Mouse (Mus musculus): ENCODE results near the gene Ripor3.

The Ripor3 gene

DNA sequence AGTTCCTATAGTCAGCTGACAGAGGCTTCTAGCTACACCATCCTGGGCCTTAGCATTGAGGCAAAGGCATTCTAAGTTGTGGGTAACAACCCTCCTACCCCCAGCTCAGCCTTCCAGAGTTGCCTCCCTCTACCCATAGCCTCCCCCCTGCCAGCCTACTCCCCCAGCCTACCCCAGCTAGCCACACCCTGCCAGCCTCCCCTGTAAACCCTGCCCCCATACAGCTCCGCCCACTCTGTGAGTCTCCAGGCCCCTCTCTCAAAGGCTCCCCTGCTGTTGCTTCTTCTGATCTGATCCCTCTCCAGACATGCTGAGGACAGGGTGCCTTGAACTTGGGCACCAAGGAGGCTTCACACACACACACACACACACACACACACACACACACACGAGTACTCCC is 21.4 kb upstream of the Ripor3 start:
- DNase-seq (ENCODE audit: low spot score in 2 of 2), result no peak

DNA sequence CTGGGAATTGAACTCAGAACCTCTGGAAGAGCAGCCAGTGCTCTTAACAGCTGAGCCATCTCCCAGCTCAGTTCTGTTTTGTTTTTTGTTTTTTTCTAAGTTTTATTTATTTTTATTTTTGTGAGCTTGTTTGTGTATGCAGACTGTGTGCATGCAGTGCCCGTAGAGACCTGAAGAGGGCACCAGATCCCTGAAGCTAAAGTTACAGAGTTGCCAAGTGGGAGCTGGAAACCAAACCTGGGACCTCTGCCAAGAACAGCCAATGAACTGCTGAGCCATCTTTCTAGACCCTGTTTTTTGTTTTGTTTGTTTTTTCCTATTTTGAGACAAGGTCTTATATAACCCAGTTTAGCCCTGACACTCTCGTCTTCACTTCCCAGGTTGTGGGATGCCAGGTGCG is 18.0 kb upstream of the Ripor3 start:
- no peak for DNase-seq (ENCODE audit: low spot score in 2 of 2)

DNA sequence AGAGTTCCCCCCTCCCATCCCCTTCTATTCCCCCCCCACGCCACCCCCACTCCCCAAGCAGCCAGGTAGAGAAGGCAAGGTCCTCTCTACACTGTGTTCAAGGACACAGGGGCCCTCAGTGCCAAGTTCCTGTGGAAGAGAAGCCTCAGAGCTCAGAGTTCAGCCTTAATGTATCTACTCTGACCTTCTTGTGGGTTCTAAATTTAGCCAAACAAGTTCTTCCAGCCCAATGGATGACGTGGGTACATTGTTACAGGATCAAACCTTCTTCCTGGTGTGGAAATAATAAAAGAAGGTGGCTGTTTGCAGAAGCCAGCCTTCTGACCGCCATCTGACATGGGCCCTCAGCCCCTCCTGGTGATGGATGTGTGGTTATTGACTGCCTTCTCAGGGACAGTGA is 16.0 kb upstream of the Ripor3 start:
- DNase-seq (ENCODE audit: low spot score in 2 of 2), result no peak

DNA sequence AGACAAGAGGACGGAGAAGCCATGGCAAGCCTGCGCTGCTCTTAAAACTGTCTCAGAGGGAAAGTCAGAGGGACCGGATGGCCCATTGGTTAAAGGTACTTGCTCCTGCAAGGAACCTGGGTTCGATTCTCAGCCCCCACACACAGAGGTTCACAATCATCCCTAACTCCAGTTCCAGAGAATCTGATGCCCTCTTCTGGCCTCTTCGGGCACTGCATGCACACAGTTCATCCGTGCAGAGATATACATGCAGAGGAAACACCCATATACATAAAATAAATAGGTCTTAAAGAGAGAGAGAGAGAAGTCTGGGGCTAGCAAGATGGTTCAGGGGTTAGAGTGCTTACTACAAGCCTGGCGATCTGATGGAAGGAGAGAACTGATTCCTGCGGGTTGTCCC is 15.5 kb upstream of the Ripor3 start:
- no peak for DNase-seq (ENCODE audit: low spot score in 2 of 2)

DNA sequence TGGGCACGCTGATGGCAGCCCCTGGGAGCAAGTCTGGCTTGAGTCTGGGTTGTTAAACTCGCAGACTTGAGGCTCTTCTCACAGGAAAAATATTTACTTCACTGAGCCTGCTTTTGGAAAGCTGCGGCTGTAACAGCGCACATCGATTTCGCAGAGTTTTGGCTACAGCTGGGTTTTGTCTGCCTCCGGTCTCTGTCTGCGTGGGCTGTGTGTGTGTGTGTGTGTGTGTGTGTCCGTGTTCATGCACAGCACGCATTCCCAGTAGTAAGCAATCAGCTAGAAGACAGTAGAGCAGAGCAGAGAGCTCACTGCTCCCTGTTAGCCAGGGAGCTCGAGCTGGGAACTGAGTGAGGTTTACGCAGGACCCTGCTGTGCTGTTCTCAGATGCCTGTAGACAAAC is 14.8 kb upstream of the Ripor3 start:
- no peak for DNase-seq (ENCODE audit: low spot score in 2 of 2)

DNA sequence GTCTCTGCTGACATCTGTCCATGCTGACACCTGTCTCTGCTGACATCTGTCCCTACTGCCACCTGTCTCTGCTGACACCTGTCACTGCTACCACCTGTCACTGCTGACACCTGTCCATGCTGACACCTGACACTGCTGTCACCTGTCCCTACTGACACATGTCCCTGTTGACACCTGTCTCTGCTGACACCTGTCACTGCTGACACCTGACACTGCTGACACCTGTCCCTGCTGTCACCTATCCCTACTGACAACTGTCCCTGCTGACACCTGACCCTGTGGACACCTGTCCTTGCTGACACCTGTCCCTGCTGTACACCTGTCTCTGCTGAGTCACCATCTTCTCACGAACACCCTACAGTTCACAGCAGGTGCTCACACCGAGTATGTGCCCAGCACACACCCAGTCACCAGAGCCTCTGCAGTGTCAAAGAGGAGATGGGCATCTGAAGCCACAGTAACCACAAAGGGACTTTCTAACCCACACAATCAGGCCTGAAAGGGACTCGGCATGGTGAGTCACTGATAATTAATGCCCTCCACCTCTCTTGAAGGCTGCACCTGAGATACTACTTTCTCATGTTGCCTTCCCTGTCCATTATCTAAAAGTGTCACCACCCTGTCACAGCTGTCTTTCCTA is 13.5 kb upstream of the Ripor3 start:
- peak; percentile 33 to 56 for DNase-seq (ENCODE audit: low spot score in 2 of 2)

DNA sequence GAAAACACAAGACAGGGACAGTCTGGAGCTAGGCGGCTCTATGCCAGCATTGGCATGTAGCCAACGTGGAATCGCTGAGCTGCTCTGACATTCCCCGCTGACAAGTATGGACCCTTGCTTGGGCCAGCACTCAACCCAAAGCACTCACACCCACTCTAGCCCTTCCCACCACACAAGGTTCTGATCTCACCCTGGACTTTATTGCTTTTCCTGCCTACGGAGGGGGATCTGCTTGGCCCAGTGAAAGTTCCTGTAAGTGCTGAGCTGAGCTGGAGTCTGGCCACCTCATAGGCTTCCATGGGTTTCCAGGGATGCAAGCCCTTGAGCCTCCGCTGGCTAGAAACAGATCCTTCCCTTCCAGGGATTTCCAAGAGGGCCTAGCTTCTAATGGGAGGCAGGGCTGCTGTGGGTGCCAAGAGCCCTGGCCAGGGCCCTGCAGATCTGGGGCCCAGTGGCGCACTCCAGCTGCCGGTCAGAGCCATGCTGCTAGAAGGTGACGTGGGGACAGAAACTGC is 8.8 kb upstream of the Ripor3 start:
- no peak for DNase-seq (ENCODE audit: low spot score in 2 of 2)

DNA sequence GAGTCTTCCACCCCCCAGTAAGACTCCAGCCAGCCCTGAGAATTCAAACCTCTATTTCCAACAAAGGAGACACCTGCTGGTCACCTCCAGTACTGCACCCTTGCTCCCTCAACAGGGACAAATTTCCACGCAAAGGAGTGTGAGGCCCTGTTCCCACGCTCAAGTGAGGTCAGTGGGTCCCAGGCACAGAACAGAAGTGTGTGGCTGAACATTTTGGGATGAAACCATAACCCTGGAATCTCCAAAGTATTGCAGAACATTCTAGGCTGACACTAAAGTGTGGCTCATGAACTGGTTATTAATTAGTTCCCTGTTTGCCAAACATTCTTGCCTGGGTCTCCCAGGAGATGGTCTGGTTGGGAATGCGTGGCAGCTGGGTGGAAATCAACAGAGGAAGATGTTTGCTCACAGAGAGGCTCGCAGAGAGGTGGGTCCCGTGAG is 6.6 kb upstream of the Ripor3 start:
- DNase-seq (ENCODE audit: low spot score in 2 of 2), result peak; percentile 64 to 68

DNA sequence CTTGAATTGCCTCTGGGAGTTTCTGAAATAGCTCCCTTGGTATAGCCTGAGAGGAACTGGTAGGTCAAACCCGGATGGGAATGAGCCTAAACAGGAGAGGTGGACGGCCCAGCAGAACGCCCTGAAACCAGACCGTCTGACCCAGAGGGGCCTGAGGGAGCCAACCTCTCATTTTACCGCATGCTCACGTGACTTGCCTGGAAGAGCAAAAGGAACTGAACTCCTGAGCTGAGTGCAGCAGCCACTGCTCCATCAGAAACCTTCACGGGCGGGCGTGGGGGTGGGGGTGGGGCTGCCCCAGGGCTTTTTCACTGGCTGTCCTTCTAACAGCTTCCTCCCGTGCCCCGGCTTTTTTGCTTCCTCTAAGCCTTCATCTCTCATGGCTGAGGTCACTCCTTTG is 475 bp upstream of the Ripor3 start:
- DNase-seq (ENCODE audit: low spot score in 2 of 2), result no peak

DNA sequence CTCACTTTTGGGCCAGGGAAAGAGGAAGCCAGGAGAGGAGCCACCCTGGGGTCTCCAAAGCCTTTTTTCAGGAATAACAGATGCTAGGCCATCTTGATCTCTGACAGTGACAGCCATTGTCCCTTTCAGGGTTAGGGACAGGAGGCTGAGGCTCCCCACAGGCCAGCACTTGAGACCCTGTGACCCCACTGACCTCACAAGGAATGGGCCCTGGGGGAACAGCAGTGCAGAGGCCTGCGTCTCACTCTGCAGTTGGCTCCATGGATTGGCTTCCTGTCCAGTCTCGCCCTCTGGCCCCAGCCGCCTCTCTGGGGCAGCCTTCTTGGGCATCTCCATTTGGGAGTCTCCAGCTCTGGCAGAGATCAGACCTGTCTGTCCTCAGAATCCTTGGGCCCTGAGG is 2.3 kb downstream of the Ripor3 start:
- DNase-seq (ENCODE audit: low spot score in 2 of 2), result no peak

DNA sequence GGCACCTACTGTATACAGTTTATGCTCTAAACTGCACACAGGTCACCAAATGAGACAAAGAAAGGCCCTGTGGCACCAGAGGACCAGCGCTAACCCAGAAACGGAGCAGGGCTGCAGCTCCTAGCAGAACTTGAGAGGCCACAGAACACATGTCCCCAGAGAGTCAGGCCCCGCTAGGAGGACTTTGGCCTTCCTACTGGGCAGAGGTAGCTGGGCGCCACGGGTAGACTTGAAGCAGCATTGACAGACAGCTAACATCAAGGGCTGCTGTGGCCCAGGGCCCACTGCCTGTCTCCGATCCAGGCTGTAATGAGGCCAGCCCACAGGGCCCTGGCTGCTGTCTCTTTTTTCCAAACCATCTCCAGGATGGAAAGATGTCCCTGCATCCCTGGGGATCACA is 3.9 kb downstream of the Ripor3 start:
- no peak for DNase-seq (ENCODE audit: low spot score in 2 of 2)

DNA sequence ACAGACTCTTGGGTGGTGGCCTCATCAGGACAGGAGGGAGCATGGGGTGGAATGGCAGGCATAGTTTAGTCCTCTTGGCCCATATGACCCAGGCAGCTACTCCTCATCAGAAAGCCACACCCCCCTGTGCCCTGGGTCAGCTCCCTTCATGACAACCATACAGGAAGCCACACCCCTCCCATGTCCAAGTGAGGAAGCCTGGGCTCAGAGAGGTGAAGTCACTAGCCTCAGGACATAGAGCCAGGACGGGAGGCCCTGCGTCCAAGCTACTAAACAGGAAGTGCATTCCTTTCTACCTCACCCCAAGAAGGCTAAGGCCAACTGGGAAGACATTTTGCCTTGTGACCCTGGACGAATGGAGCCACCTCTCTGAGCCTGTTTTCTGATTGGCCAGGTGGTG is 4.8 kb downstream of the Ripor3 start:
- DNase-seq (ENCODE audit: low spot score in 2 of 2), result peak; percentile 32 to 43

DNA sequence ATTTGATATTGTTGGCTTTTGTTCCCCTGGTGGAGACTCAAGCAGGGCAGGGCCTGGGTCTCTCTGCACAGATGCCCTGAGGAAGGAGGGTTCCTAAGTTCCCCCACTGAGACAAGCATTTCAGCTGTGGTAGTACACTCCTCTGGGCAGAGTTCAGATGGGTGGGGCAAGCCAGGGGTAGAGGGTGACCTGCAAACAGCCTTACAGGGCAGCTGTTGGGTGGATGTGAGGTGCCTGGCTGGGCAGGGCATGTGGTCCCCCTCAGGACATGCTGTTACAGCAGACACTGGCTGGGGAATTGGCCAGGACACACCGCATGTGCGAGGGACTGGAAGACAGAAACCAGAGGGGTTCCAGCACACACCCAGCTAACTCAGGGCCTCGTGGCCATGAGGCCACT is 5.4 kb downstream of the Ripor3 start:
- DNase-seq (ENCODE audit: low spot score in 2 of 2), result no peak

DNA sequence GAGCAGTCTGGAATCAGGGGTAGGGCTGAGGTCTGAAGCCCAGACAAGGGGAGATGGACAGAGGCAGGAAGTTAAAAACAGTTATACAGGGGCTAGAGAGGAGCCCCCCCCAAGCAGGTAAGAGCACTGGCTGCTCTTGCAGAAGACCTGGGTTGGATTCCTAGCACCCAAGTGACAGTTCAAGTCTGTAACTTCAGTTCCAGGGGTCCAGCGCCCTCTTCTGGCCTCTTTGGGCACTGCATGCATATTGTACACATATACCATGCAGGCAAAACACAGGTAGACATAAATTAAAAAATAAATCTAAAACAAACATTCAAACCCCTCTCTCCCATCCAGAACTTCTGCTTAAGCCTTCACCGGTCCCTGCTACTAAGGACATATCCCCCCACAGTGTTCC is 6.0 kb downstream of the Ripor3 start:
- DNase-seq (ENCODE audit: low spot score in 2 of 2), result no peak

DNA sequence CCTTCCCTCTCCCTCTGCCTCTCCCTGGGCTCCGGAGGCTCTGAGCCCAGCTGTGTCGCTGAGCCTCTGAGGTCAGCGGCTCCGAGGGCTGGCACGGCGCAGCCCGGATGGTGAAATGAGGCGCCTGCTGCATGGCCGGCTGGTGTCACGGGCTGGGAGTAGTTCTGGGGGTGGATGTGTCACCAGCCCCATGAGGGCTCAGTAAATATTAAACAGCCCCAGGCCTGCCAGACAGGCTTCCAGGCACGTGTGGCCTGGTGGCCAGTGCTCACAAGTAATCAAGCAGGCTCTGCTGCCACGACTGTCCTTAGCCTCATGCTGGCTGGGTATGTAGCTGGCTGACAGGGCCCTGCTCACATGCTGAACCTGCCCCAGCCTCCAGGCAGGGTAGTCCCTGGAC is 7.0 kb downstream of the Ripor3 start:
- no peak for DNase-seq (ENCODE audit: low spot score in 2 of 2)

DNA sequence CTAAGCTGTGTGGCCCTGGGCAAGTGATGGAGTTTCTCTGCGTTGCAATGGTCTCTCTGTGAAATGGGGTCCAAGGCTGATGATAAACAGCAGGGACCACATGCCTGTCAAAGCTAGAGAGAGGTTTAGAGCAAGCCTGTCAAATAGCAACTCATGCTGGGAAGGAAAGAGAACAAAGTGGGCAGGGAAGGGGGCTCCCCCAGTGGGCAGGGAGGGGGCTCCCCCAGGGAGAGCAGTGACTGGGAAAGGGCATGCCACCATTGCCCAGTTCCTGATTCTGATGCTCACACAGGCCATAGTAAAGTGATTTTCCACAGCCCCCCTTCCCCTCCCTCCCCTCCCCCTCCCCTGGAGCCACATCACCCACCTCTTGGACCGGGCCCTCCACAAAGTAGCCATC is 7.5 kb downstream of the Ripor3 start:
- no peak for DNase-seq (ENCODE audit: low spot score in 2 of 2)

DNA sequence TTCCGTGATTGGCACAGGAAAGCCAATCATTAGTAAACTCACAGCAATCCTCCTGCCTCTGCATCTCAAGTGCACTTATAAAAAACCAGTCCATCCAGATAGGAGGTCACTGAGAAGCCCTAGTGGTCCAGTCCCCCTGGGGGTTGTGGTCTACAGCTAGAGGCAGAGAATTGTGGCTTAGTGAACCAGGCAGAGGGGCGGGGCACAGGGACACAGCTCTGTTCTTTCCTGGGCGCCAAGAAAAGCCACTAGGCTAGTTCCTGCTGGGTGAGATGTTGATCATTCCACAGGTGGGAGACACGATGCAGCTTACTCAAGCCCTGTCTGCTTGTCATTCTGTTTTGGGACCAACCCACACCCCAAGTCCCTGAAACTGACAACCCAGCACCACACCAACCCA is 8.2 kb downstream of the Ripor3 start:
- no peak for DNase-seq (ENCODE audit: low spot score in 2 of 2)

DNA sequence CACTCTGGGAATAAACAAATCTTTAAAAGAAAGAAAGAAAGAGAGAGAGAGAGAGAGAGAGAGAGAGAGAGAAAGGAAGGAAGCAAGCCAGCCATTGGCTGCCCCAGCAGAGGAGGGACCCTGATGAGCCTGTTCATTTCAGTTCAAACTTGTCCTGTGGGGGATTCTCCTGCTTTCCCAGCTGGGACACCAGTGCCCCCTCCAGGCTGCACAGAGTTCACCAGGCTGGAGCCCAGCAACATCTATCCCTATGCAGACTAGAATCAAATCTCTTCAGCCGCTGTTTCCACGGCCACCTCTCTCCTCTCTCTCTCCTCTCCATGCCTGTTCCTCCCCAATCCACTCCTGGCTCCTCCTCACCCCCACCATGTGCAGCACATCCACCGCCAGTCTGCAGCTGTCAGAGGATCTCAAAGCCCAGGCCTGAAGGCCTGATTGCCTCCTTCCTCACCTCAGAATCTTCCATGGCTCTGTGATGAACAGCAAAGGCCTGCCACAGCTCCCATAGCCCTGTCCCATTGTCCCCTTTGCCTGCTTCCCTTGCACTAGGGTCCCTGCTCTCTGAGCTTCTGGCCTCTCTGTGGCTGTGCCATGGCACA is 11.2 kb downstream of the Ripor3 start:
- no peak for DNase-seq (ENCODE audit: low spot score in 2 of 2)

DNA sequence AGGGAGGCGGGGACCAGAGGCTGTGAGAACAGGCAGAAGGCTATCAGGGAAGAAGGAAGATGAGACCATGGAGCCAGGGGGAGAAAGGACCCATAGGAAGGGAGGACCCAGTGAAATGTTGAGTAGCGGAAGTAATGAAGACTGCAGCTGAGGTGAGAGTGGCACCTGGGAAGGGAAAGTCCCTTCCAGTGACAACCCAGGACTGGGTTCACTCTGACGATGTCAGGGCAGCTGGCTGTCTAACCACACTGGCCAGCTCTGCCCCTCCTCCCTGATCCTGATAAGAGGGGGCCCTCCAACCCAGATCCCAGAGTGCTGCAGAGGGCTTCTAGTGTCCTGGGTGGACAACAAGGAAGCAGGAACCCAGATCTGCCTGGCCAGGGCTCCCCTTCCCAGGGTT is 12.9 kb downstream of the Ripor3 start:
- peak; percentile 69 to 79 for DNase-seq (ENCODE audit: low spot score in 2 of 2)

DNA sequence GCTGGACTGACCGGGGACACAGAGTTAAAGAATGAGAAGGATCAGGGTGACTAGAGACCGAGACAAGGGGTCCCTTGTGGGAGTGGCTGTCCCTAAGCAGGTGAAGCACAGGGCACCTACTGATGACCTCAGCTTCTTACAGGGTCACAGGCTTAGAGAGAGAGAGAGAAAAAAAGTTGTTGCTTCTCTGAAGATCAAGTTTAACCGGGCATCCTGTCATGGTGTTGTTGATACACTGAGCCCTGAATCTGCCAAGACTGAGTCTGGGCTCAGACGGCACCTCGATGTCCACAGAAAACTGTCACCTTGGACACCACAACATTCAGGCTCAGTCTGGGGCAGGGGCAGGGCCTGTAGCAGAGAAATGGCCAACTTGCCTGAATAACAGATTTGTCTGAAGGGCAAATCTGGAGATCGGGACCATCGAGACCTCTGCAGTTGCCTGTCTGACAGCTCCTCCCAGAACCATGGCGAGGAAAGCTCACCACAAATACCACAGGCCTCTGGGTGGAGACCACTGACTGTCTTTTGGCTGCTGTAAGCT is 13.7 kb downstream of the Ripor3 start:
- peak; percentile 65 to 80 for DNase-seq (ENCODE audit: low spot score in 2 of 2)

DNA sequence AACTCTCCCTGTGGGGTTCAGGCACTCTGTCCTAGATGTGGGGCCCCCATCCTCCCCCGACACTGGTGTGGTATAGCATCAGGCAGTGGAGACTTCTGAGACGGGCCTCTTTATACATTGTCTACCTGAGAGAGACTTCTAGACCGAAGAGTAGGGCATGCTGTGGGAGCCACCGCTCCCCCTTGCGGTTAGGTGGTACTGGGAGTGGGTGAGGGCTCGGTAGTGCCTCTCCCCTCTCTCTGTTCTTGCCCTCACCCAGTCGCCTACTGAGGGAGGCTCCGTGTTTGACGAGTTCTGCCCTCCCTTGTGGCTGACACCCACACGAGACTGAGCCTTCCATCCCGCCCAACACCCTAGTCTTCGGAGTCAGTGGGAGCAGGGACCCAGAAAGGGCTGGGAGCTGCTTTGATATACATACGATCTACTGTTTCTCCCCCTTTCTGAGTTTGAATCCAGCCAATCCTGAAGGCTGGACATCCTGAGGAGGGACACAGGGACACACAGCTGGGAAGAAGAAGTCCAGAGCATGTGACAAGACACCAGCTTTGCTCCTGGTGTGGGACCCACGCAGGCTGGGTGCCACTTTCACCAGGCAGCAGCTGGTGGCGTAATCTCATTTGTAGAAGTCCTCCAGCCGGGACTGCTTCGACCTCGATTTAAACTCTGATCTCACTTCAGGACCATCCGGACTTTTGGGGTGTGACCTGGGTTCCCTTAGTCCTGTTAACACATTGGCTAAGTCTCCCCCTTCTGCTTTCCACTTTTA is 14.4 kb downstream of the Ripor3 start:
- DNase-seq (ENCODE audit: low spot score in 2 of 2), result peak in 1 of 2 experiments; percentile 26

DNA sequence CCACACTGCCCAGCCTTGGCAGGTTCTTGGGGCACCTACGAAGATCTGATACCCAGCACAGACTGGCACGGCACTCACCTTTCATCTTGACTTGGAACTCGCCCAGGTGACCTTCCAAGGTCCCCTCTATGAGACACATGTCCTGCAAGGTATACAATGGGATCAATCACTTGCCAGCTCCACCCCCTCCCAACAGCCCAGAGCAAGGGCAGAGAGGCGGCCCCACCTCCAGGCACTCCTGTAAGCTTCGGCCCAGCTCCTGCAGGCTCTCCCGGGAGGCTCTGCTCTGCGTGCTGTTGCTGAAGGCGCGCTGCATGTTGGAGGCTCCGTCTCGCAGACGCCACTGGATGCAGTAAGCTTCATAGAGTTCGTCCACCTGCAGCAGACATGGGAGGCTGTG is 17.2 kb downstream of the Ripor3 start:
- DNase-seq (ENCODE audit: low spot score in 2 of 2), result no peak

DNA sequence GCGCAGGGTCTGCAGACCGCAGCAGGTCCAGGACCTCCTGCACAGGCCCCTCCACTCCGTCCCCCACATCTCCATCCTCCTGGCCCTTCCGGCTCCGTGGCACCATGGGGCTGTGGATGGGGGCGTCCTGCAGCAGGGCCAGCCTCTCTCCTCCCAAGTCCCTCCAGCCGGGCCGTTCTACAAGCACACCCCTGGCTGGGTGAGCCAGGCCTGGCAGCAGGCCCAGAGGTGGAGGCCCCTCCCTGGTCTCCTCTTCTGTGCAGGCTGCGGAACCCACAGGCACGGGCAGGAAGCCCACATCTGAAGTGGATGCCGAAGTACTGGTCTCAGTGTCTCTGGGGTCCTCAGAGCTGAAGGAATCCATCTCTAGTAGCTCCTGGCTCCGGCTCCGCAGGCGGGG is 21.1 kb downstream of the Ripor3 start:
- DNase-seq (ENCODE audit: low spot score in 2 of 2), result no peak
